Mouse (Mus musculus) CH12F3 (cell line): ENCODE data around the gene Fga.

Experiments used
- in situ Hi-C: fragments of 300-500 bp; cut with MboI; formaldehyde crosslinking; loops from 2 replicates; pipeline ENCODE4 v1.14.3; 2020; ENCODE audit warnings: low sequenced_read_pairs

The Fga gene

GRCm38 (mm10) chr3:83025475-83026301 is at the start of gene Fga:
TSS of gene Fga (plus strand) at chr3:83026076.
- in situ Hi-C loops = no loop called here

GRCm38 (mm10) chr3:82980818-82981217 is 45.1 kb upstream of the Fga start:
- in situ Hi-C loops = loop anchor here (25.0 kb wide), 1 partner anchor 281 kb away; no protein-coding TSS in a partner anchor

DNA sequence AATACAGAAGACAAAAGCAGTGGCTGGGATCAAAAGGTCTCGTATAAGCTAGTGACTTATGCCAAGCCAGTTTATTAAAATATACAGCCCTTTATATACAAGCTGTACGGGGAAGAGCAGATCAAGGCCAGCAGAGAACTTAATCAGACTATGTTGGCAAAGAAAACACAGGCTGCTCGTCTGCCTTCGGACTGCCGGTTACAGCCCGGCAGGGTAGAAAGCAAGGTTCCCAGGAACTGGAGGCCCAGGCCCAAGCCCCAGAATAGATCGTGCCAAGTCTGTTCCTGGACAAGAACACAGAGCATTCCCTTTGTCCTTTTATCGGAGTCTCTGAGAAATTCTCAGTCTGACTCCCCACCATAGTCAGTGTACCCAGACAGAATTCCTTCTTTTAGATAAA is 44.0 kb upstream of the Fga start:
- in situ Hi-C loops = loop anchor here (25.0 kb wide), 1 partner anchor 280 kb away; no protein-coding TSS in a partner anchor

- in situ Hi-C loops = loop anchor here (25.0 kb wide), 1 partner anchor 277 kb away; no protein-coding TSS in a partner anchor
These were observed 41.0 kb upstream of the Fga start for GRCm38 (mm10) chr3:82984840-82985239.

GRCm38 (mm10) chr3:82991963-82992362 is 33.9 kb upstream of the Fga start:
- in situ Hi-C loops = loop anchor here (25.0 kb wide), 1 partner anchor 270 kb away; no protein-coding TSS in a partner anchor

DNA sequence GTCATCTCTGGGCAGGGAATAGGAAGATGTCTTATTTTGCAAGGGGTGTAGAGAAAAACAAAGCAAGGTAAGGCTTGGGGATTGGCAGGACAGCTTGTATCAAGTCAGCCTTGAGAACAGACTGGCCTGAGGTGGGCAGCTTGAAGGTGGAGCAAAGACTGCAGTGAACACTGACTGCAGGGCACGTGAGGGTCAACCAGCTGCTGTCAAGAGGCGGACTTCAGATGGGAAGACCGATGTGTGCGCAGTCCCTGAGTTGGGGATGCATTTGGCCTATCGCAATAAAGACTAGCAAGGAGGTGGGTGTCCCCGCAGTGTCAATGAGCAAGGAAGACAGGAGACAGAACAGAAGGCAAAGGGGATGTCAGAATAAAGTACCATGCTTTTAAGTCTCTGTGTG is 32.9 kb upstream of the Fga start:
- in situ Hi-C loops = loop anchor here (25.0 kb wide), 1 partner anchor 269 kb away; no protein-coding TSS in a partner anchor

DNA sequence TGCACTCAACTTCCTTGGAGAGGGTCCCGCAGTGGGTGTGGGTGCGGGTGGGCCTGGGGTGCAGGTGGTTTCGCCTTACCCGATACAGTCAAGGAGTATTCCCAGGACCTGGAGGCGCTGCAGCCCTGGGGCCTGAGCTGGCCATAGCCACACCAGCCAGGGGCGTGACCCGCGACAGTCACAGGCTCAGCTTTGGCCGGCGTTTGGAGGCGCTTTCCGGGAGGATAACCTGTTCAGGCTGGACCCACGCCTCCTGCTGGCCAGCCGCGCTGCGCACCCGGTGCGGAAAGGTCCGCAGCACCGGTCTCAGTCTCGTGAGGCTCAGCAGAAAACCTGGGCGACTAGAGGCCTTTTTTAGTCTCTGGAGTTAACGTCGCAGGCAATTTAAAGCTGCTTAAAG is 30.5 kb upstream of the Fga start:
- in situ Hi-C loops = loop anchor here (25.0 kb wide), 1 partner anchor 267 kb away; no protein-coding TSS in a partner anchor

DNA sequence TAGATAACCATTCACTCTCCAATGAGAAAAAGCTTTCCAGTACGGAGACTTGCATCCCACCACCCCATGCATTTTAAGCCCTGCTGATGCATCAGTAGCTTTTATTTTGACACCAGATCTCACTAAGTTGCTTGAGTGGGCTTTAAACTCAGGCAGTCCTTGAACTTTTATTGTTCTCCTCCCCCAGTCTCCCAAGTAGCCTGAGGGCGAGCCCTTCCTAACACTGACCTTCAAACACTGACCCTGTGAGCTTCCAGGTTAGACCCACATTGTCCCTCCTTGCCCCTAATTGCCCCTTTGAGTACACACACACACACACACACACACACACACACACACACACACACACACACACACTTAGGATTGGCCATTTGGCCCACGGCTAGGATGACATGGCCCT is 29.2 kb upstream of the Fga start:
- in situ Hi-C loops = loop anchor here (25.0 kb wide), 1 partner anchor 266 kb away; no protein-coding TSS in a partner anchor

- in situ Hi-C loops = loop anchor here (25.0 kb wide), 1 partner anchor 263 kb away; no protein-coding TSS in a partner anchor
These were observed 27.0 kb upstream of the Fga start for GRCm38 (mm10) chr3:82998772-82999463.

DNA sequence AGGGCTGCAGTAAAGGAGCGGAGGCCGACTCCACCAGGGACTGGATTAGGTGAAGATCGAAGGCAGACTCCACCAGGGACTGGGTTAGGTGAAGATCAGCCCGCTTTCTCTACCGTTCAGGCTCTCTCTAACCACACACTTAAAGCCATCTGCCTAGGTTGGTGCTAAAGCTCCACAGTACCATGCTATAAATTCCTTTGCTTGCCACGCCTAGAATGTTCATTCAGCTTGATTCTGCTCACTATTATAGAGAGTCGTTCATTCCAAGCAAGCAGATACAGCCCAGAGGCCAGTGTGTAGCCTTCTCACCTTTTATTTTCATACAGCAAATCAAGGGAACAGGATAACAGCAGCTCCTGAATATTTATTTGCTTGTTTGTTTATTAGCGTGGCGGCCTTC is 25.9 kb upstream of the Fga start:
- in situ Hi-C loops = loop anchor here (5.0 to 25.0 kb wide), 2 partner anchors 52 to 262 kb away; no protein-coding TSS in a partner anchor

DNA sequence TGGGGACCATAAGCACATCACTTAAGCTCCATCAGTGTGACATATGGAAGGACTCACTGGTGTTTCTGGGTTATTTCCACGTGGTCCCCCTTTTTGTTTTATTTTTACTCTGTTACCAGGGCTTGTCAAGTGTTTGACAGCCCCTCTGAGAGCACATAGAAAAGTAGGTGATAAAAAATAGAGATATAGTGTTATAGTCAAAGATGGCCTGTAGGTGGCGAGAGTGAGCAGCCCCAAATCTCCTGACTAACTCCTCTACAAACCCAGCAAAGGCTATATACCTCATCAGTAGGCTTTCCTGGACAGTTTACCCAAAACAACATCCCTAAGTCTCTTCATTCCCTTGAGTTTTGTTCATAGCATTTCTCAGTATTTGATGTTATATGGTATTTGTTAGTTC is 23.7 kb upstream of the Fga start:
- in situ Hi-C loops = loop anchor here (5.0 kb wide), 1 partner anchor 50 kb away; no protein-coding TSS in a partner anchor

GRCm38 (mm10) chr3:83003068-83003467 is 22.8 kb upstream of the Fga start:
- in situ Hi-C loops = loop anchor here (5.0 kb wide), 1 partner anchor 49 kb away; no protein-coding TSS in a partner anchor

GRCm38 (mm10) chr3:83004801-83005200 is 21.1 kb upstream of the Fga start:
- in situ Hi-C loops = loop anchor here (5.0 kb wide), 1 partner anchor 48 kb away; no protein-coding TSS in a partner anchor

- in situ Hi-C loops = no loop called here
These were observed 18.3 kb upstream of the Fga start, which contains the start of gene Fgg for GRCm38 (mm10) chr3:83007557-83007956. TSS of gene Fgg (plus strand) at chr3:83007724.

GRCm38 (mm10) chr3:83010291-83010690 is 15.6 kb upstream of the Fga start:
- in situ Hi-C loops = no loop called here

DNA sequence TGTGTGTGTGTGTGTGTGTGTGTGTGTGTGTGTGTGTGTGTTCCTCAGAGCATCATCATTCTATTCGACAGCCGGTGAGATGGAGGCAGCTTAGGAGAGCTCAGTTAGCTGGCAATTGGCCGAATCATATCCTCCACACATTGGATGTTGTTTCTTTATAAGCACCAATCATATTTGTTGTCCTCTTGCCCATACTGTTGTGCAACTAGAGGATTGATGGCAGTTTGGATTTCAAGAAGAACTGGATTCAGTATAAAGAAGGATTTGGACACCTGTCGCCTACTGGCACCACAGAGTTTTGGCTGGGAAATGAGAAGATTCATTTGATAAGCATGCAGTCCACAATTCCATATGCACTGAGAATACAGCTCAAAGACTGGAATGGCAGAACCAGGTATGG is 14.7 kb upstream of the Fga start:
- in situ Hi-C loops = no loop called here

GRCm38 (mm10) chr3:83011565-83011964 is 14.3 kb upstream of the Fga start:
- in situ Hi-C loops = no loop called here

- in situ Hi-C loops = no loop called here
These were observed 13.2 kb upstream of the Fga start for GRCm38 (mm10) chr3:83012636-83013035.

- in situ Hi-C loops = no loop called here
These were observed 11.9 kb upstream of the Fga start for GRCm38 (mm10) chr3:83013951-83014350.

- in situ Hi-C loops = no loop called here
These were observed 9.6 kb upstream of the Fga start for GRCm38 (mm10) chr3:83016236-83016635.

DNA sequence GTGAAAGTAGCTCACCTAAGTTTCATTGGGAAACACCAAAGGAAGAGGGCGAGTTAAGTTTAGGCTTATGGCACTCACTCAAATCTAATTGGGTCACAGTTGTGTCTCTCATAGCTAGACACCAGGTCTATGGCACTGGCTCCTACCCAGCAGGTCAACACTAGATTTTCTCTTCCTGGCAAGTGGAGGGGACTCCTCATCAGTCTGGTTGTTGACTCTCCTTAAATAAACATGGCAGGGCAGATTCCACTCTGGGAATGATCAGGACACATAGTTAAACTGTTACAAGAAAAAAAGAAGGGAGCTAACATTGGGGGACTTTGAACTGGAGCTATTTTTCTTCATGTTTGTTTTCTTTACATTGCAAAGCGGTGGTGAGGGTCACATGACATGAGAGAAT is 5.5 kb upstream of the Fga start:
- in situ Hi-C loops = no loop called here
